Mouse (Mus musculus): ENCODE measurements around the gene Mllt10.

DNA sequence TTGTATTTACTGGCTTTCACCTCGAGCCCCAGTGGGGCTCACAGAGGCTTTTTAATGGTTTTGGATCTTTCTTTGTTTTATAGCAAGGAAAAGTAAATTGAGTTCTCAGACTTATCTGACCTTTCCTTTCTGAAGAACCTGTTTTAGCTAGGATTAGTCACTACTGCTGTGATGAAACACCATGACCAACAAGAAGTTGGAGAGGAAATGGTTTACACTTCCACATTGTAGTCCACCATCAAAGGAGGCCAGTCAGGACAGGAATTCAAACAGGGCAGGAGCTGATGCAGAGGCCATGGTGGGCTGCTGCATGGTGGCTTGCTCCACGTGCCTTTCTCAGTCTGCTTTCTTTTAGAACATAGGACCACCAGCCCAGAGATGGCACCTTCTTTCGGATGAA lies 121.2 kb downstream of the Mllt10 start:
- no peak for TF ChIP-seq CTCF (IDR thresholded peaks at IDR 0.05; ENCODE audit: low read depth)
- TF ChIP-seq EP300 (IDR thresholded peaks at IDR 0.05; ENCODE audit: low read depth), result no peak

Data from liver, postnatal 0 days (tissue).